Mouse (Mus musculus) heart, embryonic 13.5 days (tissue): ENCODE results near the gene Sox8. TPM values are rescaled to one million over a fixed set of nuclear protein-coding genes. Genes with fewer than 3 reads are reported as not detected.

Experiments used
- ATAC-seq: fragments of 200-750 bp; cut with Nextera tagmentation; 2 replicates; pipeline ENCODE4 v1.8.0; 2017; ENCODE audit warnings: moderate TSS enrichment; ENCODE audit not compliant: insufficient number of reproducible peaks, low FRiP score, low TSS enrichment; ENCODE audit errors: extremely low read depth
- H3K27ac ChIP-seq: fragments of 300-500 bp; sonication (generic); replicated peaks from 2 replicates; pipeline ENCODE4 v1.5.1; 2015; ENCODE audit warnings: moderate library complexity, mild to moderate bottlenecking, inconsistent platforms
- H3K27me3 ChIP-seq: fragments of 300-500 bp; sonication (generic); replicated peaks from 2 replicates; pipeline ENCODE4 v1.6.1; 2015; ENCODE audit warnings: mild to moderate bottlenecking, inconsistent platforms
- H3K36me3 ChIP-seq: fragments of 300-500 bp; sonication (generic); 2 replicates; pipeline ENCODE4 v1.6.1; 2015; ENCODE audit warnings: mild to moderate bottlenecking, inconsistent platforms
- H3K4me1 ChIP-seq: fragments of 300-500 bp; sonication (generic); 2 replicates; pipeline ENCODE4 v1.6.1; 2015; ENCODE audit warnings: inconsistent platforms
- H3K4me2 ChIP-seq: fragments of 300-500 bp; sonication (generic); 2 replicates; pipeline ENCODE4 v1.6.1; 2015; ENCODE audit warnings: inconsistent platforms, mild to moderate bottlenecking, moderate library complexity
- H3K4me3 ChIP-seq: fragments of 300-500 bp; sonication (generic); 2 replicates; pipeline ENCODE4 v1.5.1; 2015; ENCODE audit warnings: moderate library complexity, mild to moderate bottlenecking, inconsistent platforms
- H3K9ac ChIP-seq: fragments of 300-500 bp; sonication (generic); 2 replicates; pipeline ENCODE4 v1.6.1; 2015; ENCODE audit warnings: inconsistent platforms, mild to moderate bottlenecking, moderate library complexity
- H3K9me3 ChIP-seq: fragments of 300-500 bp; sonication (generic); 2 replicates; pipeline ENCODE4 v1.6.1; 2016; ENCODE audit warnings: inconsistent platforms
- WGBS: fragments of 180-500 bp; shearing (Covaris S2); methylation state at CpG from one replicate; pipeline ENCODE4 v1.1.7; 2015; ENCODE audit warnings: mixed read lengths; 5-methylcytosine and 5-hydroxymethylcytosine counted together
- polyA plus RNA-seq: library from polyadenylated mRNA; unstranded; fragments of >200 nt; fragmentation: Nextera tagmentation; extraction: Ambion mirVana; gene quantifications from 2 replicates; pipeline ENCODE4 v1.2.1, GENCODE M21; 2015

Sox8 gene
- polyA plus RNA-seq, 1 experiment from 2014 or later: 0.53 TPM

GRCm38 (mm10) chr17:25567261-25567660 lies 3.2 kb downstream of the Sox8 start:
- H3K36me3 ChIP-seq: no peaks in the 10 kb centered on the region
- no peak for ATAC-seq
- H3K4me3 ChIP-seq: no peak overlapping the region
- H3K27ac ChIP-seq: no peak overlapping the region
- 0 out of 2 replicates have a peak overlapping the region, but pooled peaks have one; percentile 24 for H3K9ac ChIP-seq
- peaks cover 44% of the 10 kb centered on the region for H3K4me1 ChIP-seq
- no peak overlapping the region for H3K4me2 ChIP-seq
- 74% methylated on average over 13 of the region's 13 CpGs for WGBS
- no peaks in the 10 kb centered on the region for H3K9me3 ChIP-seq
- H3K27me3 ChIP-seq: peaks cover 46% of the 10 kb centered on the region

GRCm38 (mm10) chr17:25565860-25566600 lies 4.5 kb downstream of the Sox8 start:
- H3K4me1 ChIP-seq: peaks cover 46% of the 10 kb centered on the region
- H3K9ac ChIP-seq: no peak overlapping the region
- ATAC-seq: no peak
- no peaks in the 10 kb centered on the region for H3K9me3 ChIP-seq
- no peak overlapping the region for H3K4me3 ChIP-seq
- H3K27ac ChIP-seq: peak overlapping the region; percentile 49; the same call in 1 of the 2 replicates
- 71% methylated on average over 17 of the region's 17 CpGs for WGBS
- H3K36me3 ChIP-seq: no peaks in the 10 kb centered on the region
- H3K27me3 ChIP-seq: peaks cover 37% of the 10 kb centered on the region
- no peak overlapping the region for H3K4me2 ChIP-seq

GRCm38 (mm10) chr17:25565244-25565643 lies 5.2 kb downstream of the Sox8 start:
- ATAC-seq: no peak
- Histone ChIP-seq H3K4me1 (peaks cover 51% of the 10 kb centered on the region), H3K4me3 (no peak overlapping the region), H3K27me3 (peaks cover 35% of the 10 kb centered on the region), H3K36me3 (no peaks in the 10 kb centered on the region), H3K9ac (peak overlapping the region; percentile 58; the same call in 1 of the 2 replicates), H3K9me3 (no peaks in the 10 kb centered on the region), H3K4me2 (no peak overlapping the region), H3K27ac (peak overlapping the region; percentile 49)
- WGBS: 17% methylated on average over 6 of the region's 6 CpGs

- no peaks in the 10 kb centered on the region for H3K9me3 ChIP-seq
- no peaks in the 10 kb centered on the region for H3K36me3 ChIP-seq
- H3K27me3 ChIP-seq: peaks cover 29% of the 10 kb centered on the region
- peaks cover 44% of the 10 kb centered on the region for H3K4me1 ChIP-seq
- H3K9ac ChIP-seq: no peak overlapping the region
- ATAC-seq: no peak
- WGBS: 72% methylated on average over 5 of the region's 5 CpGs
- H3K4me2 ChIP-seq: no peak overlapping the region
- H3K4me3 ChIP-seq: no peak overlapping the region
- no peak overlapping the region for H3K27ac ChIP-seq
These were observed 6.0 kb downstream of the Sox8 start for GRCm38 (mm10) chr17:25564481-25564880.

- H3K9me3 ChIP-seq: no peaks in the 10 kb centered on the region
- ATAC-seq: no peak
- peak overlapping the region; percentile 60 for H3K27ac ChIP-seq
- H3K4me2 ChIP-seq: no peak overlapping the region
- no peak overlapping the region; the same call in 1 of the 2 replicates for H3K9ac ChIP-seq
- no peaks in the 10 kb centered on the region for H3K36me3 ChIP-seq
- WGBS: 66% methylated on average over 16 of the region's 16 CpGs
- H3K27me3 ChIP-seq: peaks cover 11% of the 10 kb centered on the region
- H3K4me3 ChIP-seq: no peak overlapping the region
- H3K4me1 ChIP-seq: peaks cover 48% of the 10 kb centered on the region
These were observed 9.1 kb downstream of the Sox8 start for GRCm38 (mm10) chr17:25561223-25562028.

- Histone ChIP-seq H3K27me3 (peaks cover 16% of the 10 kb centered on the region; the same call in 1 of the 2 replicates), H3K9ac (peak overlapping the region; percentile 63), H3K4me3 (no peak overlapping the region), H3K27ac (peak overlapping the region; percentile 60), H3K4me1 (peaks cover 51% of the 10 kb centered on the region), H3K9me3 (no peaks in the 10 kb centered on the region), H3K36me3 (no peaks in the 10 kb centered on the region), H3K4me2 (0 out of 2 replicates have a peak overlapping the region, but pooled peaks have one; percentile 12)
- 29% methylated on average over 5 of the region's 5 CpGs for WGBS
- no peak for ATAC-seq
These were observed 9.8 kb downstream of the Sox8 start for GRCm38 (mm10) chr17:25560554-25561222.

GRCm38 (mm10) chr17:25559634-25560033 lies 10.9 kb downstream of the Sox8 start:
- H3K4me2 ChIP-seq: no peak overlapping the region
- no peaks in the 10 kb centered on the region for H3K36me3 ChIP-seq
- H3K9ac ChIP-seq: no peak overlapping the region
- H3K9me3 ChIP-seq: no peaks in the 10 kb centered on the region
- no peak overlapping the region for H3K27ac ChIP-seq
- no peak overlapping the region for H3K4me3 ChIP-seq
- 65% methylated on average over 4 of the region's 4 CpGs for WGBS
- H3K4me1 ChIP-seq: peaks cover 52% of the 10 kb centered on the region
- no peak for ATAC-seq
- peaks cover 16% of the 10 kb centered on the region; the same call in 1 of the 2 replicates for H3K27me3 ChIP-seq

- ATAC-seq: no peak
- WGBS: 11% methylated on average over 21 of the region's 21 CpGs
- Histone ChIP-seq H3K4me2 (peak overlapping the region; percentile 75), H3K4me3 (peak overlapping the region; percentile 43), H3K9me3 (no peaks in the 10 kb centered on the region), H3K27me3 (peaks cover 18% of the 10 kb centered on the region; the same call in 1 of the 2 replicates), H3K36me3 (no peaks in the 10 kb centered on the region), H3K4me1 (peaks cover 41% of the 10 kb centered on the region), H3K9ac (peak overlapping the region; percentile 67), H3K27ac (no peak overlapping the region)
These were observed 13.7 kb downstream of the Sox8 start for GRCm38 (mm10) chr17:25556630-25557354.

- peaks cover 33% of the 10 kb centered on the region for H3K4me1 ChIP-seq
- no peak for ATAC-seq
- WGBS: 9% methylated on average over 29 of the region's 29 CpGs
- H3K4me3 ChIP-seq: peak overlapping the region; percentile 43
- H3K27me3 ChIP-seq: peaks cover 18% of the 10 kb centered on the region; the same call in 1 of the 2 replicates
- H3K36me3 ChIP-seq: no peaks in the 10 kb centered on the region
- peak overlapping the region; percentile 67 for H3K9ac ChIP-seq
- peak overlapping the region; percentile 75 for H3K4me2 ChIP-seq
- H3K27ac ChIP-seq: peak overlapping the region; percentile 30; the same call in 1 of the 2 replicates
- no peaks in the 10 kb centered on the region for H3K9me3 ChIP-seq
These were observed 14.5 kb downstream of the Sox8 start for GRCm38 (mm10) chr17:25555666-25556629.

GRCm38 (mm10) chr17:25555159-25555558 lies 15.3 kb downstream of the Sox8 start:
- no peaks in the 10 kb centered on the region for H3K36me3 ChIP-seq
- peaks cover 18% of the 10 kb centered on the region; the same call in 1 of the 2 replicates for H3K27me3 ChIP-seq
- H3K27ac ChIP-seq: peak overlapping the region; percentile 30; the same call in 1 of the 2 replicates
- peaks cover 25% of the 10 kb centered on the region for H3K4me1 ChIP-seq
- no peak for ATAC-seq
- H3K9me3 ChIP-seq: no peaks in the 10 kb centered on the region
- no peak overlapping the region for H3K4me3 ChIP-seq
- WGBS: 40% methylated on average over 3 of the region's 3 CpGs
- 0 out of 2 replicates have a peak overlapping the region, but pooled peaks have one; percentile 33 for H3K9ac ChIP-seq
- H3K4me2 ChIP-seq: no peak overlapping the region
